Mouse (Mus musculus) liver, postnatal 0 days (tissue): ENCODE results near the gene Vti1a. TPM values are rescaled to one million over a fixed set of nuclear protein-coding genes. Genes with fewer than 3 reads are reported as not detected.

Source experiments
- ATAC-seq: fragments of 200-750 bp; cut with Nextera tagmentation; 2 replicates; pipeline ENCODE4 v1.8.0; 2017; ENCODE audit warnings: mild to moderate bottlenecking, moderate library complexity
- DNase-seq: peaks from one replicate; pipeline ENCODE4 v3.0.0-alpha.2; 2016
- H3K27ac ChIP-seq: fragments of 300-500 bp; sonication (generic); 2 replicates; pipeline ENCODE4 v1.5.1; 2014; ENCODE audit warnings: antibody characterized with exemption, moderate library complexity, mild to moderate bottlenecking, low read depth
- H3K27me3 ChIP-seq: fragments of 300-500 bp; sonication (generic); 2 replicates; pipeline ENCODE4 v1.6.1; 2014; ENCODE audit warnings: low read length, control low read depth, mixed read lengths; ENCODE audit not compliant: insufficient read depth
- H3K36me3 ChIP-seq: fragments of 300-500 bp; sonication (generic); replicated peaks from 2 replicates; pipeline ENCODE4 v1.6.1; 2014; ENCODE audit warnings: mild to moderate bottlenecking, control low read depth, low read length, moderate library complexity, mixed read lengths; ENCODE audit not compliant: insufficient read depth
- H3K4me1 ChIP-seq: fragments of 300-500 bp; sonication (generic); 2 replicates; pipeline ENCODE4 v1.6.1; 2014; ENCODE audit warnings: antibody characterized with exemption, mild to moderate bottlenecking, control low read depth; ENCODE audit not compliant: insufficient read depth
- H3K4me2 ChIP-seq: fragments of 300-500 bp; sonication (generic); 2 replicates; pipeline ENCODE4 v1.6.1; 2014; ENCODE audit warnings: low read depth, mild to moderate bottlenecking, low read length, moderate library complexity, mixed read lengths
- H3K4me3 ChIP-seq: fragments of 300-500 bp; sonication (generic); 2 replicates; pipeline ENCODE4 v1.5.1; 2014; ENCODE audit warnings: low read depth, low read length
- H3K9ac ChIP-seq: fragments of 300-500 bp; sonication (generic); replicated peaks from 2 replicates; pipeline ENCODE4 v1.6.1; 2014; ENCODE audit warnings: mild to moderate bottlenecking, moderate library complexity
- H3K9me3 ChIP-seq: fragments of 300-500 bp; sonication (generic); 2 replicates; pipeline ENCODE4 v1.6.1; 2016; ENCODE audit warnings: mild to moderate bottlenecking, control low read depth, low read length, mixed read lengths
- CTCF ChIP-seq: sonication (generic); IDR thresholded peaks from 2 replicates; pipeline ENCODE4 v1.5.1; 2016; ENCODE audit warnings: antibody characterized with exemption, low read depth
- EP300 ChIP-seq: IDR thresholded peaks from 2 replicates; pipeline ENCODE4 v1.6.1; 2016; ENCODE audit warnings: antibody characterized with exemption, low read depth, mild to moderate bottlenecking
- WGBS: fragments of 180-500 bp; shearing (Covaris S2); extraction: QIAGEN DNeasy Blood & Tissue Kit; methylation state at CpG from one replicate; pipeline ENCODE4 v1.1.7; 2014; ENCODE audit not compliant: insufficient replicate concordance; 5-methylcytosine and 5-hydroxymethylcytosine counted together
- polyA plus RNA-seq: library from polyadenylated mRNA; unstranded; fragments of >200 nt; fragmentation: Nextera tagmentation; extraction: Ambion mirVana; gene quantifications from 2 replicates; pipeline ENCODE4 v1.2.1, GENCODE M21; 2015

Vti1a gene
- polyA plus RNA-seq, 1 experiment from 2014 or later: 10.5 TPM

GRCm38 (mm10) chr19:55643931-55644330 is 327.8 kb downstream of the Vti1a start:
- Histone ChIP-seq H3K36me3 (no peaks in the 10 kb centered on the region), H3K9ac (no peak overlapping the region; the same call in 1 of the 2 replicates), H3K27ac (peak overlapping the region; percentile 86), H3K27me3 (no peaks in the 10 kb centered on the region), H3K9me3 (no peaks in the 10 kb centered on the region), H3K4me3 (peak overlapping the region; percentile 56), H3K4me2 (peak overlapping the region; percentile 68), H3K4me1 (peaks cover 5% of the 10 kb centered on the region; the same call in 1 of the 2 replicates)
- TF ChIP-seq EP300 (no peak), CTCF (no peak)
- DNase-seq: no peak
- WGBS: 64% methylated on average over 13 of the region's 13 CpGs
- ATAC-seq: no peak

DNA sequence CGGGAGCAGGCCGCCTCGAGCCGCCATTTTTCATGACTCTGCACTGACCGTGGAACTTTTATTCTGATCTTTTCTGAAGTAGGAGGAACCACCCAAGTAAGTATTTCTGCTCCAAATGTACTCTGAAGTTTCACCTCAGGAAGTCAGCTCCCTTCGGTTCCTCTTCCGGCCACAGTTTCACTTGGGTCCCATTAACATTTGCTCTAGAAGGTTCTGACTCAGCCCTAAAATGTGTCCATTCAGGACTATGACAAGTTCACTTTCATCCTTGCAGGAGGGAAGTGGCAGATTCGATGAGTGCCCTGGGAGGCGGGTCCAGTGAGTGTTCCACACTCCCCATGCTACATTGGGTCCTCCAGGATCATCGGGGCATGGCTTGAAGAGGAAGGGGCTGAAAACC is 333.3 kb downstream of the Vti1a start:
- Histone ChIP-seq H3K9ac (no peak overlapping the region), H3K36me3 (no peaks in the 10 kb centered on the region), H3K4me1 (no peaks in the 10 kb centered on the region), H3K27me3 (no peaks in the 10 kb centered on the region), H3K9me3 (no peaks in the 10 kb centered on the region), H3K4me3 (no peak overlapping the region), H3K27ac (no peak overlapping the region; the same call in 1 of the 2 replicates), H3K4me2 (no peak overlapping the region)
- WGBS: 53% methylated on average over 10 of the region's 10 CpGs
- DNase-seq (no peak), ATAC-seq (peak; percentile 63)
- TF ChIP-seq CTCF (no peak), EP300 (no peak)

DNA sequence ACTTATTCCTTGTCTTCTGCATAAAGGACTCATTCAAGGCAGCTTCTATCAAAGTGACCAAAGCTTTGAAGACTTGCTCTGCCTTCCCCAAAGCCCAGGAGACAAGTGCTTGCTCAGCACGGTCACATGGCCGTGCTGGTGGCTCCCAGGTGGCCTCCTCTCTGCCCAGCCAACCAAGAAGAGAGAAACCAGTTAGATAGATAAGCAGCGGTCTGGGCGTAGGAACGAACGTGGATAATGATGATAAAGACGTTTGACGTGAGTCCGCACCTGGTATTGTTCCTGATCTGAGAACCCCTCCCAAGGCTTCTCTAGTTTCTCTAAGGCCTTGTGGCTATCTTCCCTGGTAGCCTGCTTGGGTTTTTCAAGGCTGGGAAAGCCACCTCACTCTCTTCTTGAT is 334.9 kb downstream of the Vti1a start:
- peak; percentile 51; the same call in 1 of the 2 replicates for TF ChIP-seq EP300
- TF ChIP-seq CTCF: no peak
- H3K4me2 ChIP-seq: no peak overlapping the region
- WGBS: 53% methylated on average over 9 of the region's 9 CpGs
- H3K9me3 ChIP-seq: no peaks in the 10 kb centered on the region
- H3K9ac ChIP-seq: no peak overlapping the region
- H3K4me1 ChIP-seq: no peaks in the 10 kb centered on the region
- H3K36me3 ChIP-seq: no peaks in the 10 kb centered on the region
- H3K27me3 ChIP-seq: no peaks in the 10 kb centered on the region
- no peak overlapping the region for H3K27ac ChIP-seq
- no peak overlapping the region for H3K4me3 ChIP-seq
- DNase-seq: no peak
- ATAC-seq: peak; percentile 40; the same call in 1 of the 2 replicates

- DNase-seq (no peak), ATAC-seq (no peak)
- 69% methylated on average over 7 of the region's 7 CpGs for WGBS
- Histone ChIP-seq H3K27ac (no peak overlapping the region), H3K4me2 (no peak overlapping the region), H3K9me3 (no peaks in the 10 kb centered on the region), H3K4me1 (no peaks in the 10 kb centered on the region), H3K27me3 (no peaks in the 10 kb centered on the region), H3K4me3 (no peak overlapping the region), H3K9ac (no peak overlapping the region), H3K36me3 (no peaks in the 10 kb centered on the region)
- TF ChIP-seq EP300: no peak
- TF ChIP-seq CTCF: no peak
Observed at GRCm38 (mm10) chr19:55652693-55653265, 336.7 kb downstream of the Vti1a start.

- 37% methylated on average over 11 of the region's 11 CpGs for WGBS
- DNase-seq: peak; percentile 44
- ATAC-seq: peak; percentile 58
- Histone ChIP-seq H3K4me2 (peak overlapping the region; percentile 20; the same call in 1 of the 2 replicates), H3K4me1 (no peaks in the 10 kb centered on the region), H3K9ac (no peak overlapping the region), H3K36me3 (no peaks in the 10 kb centered on the region), H3K4me3 (no peak overlapping the region), H3K27me3 (no peaks in the 10 kb centered on the region), H3K9me3 (no peaks in the 10 kb centered on the region), H3K27ac (no peak overlapping the region)
- TF ChIP-seq EP300 (no peak), CTCF (no peak)
Observed at GRCm38 (mm10) chr19:55660165-55660564, 344.1 kb downstream of the Vti1a start.

GRCm38 (mm10) chr19:55662521-55663223 is 346.6 kb downstream of the Vti1a start:
- Histone ChIP-seq H3K9ac (no peak overlapping the region), H3K27me3 (no peaks in the 10 kb centered on the region), H3K9me3 (no peaks in the 10 kb centered on the region), H3K4me2 (no peak overlapping the region), H3K4me1 (no peaks in the 10 kb centered on the region), H3K27ac (no peak overlapping the region), H3K4me3 (no peak overlapping the region), H3K36me3 (no peaks in the 10 kb centered on the region)
- ATAC-seq: no peak
- no peak for DNase-seq
- WGBS: 55% methylated on average over 5 of the region's 5 CpGs
- no peak for TF ChIP-seq EP300
- TF ChIP-seq CTCF: no peak
